In genomic region chr2:155663097-155663496, GRCm38 (mm10) we compare ENCODE assay signal across 8 mouse cellular contexts. TPM values are rescaled to one million over a fixed set of nuclear protein-coding genes. Genes with fewer than 3 reads are reported as not detected.
A peak's percentile ranks its signal among the peaks of the same experiment; 100 is the strongest.
DNase-seq lines count a peak whose midpoint lies in the region; ATAC-seq and TF ChIP-seq lines count a peak whose summit lies in the region.

No protein-coding gene starts in this region.

- no peak overlapping the region for H3K4me2 ChIP-seq in hindbrain, embryonic 11.5 days (replicated peaks; ENCODE audit: low read depth, low read length)
- H3K4me2 ChIP-seq in hindbrain, embryonic 13.5 days, result no peak overlapping the region
- no peak overlapping the region for H3K4me2 ChIP-seq in heart, postnatal 0 days (ENCODE audit: low read depth, low read length)

- H3K27me3 ChIP-seq in hindbrain, embryonic 11.5 days (ENCODE audit: control insufficient read depth, insufficient read depth, low read length), result no peaks in the 10 kb centered on the region
- no peaks in the 10 kb centered on the region for H3K27me3 ChIP-seq in hindbrain, embryonic 13.5 days
- no peaks in the 10 kb centered on the region for H3K27me3 ChIP-seq in heart, postnatal 0 days (ENCODE audit: control insufficient read depth, insufficient read depth, low read length)

- H3K9me3 ChIP-seq in hindbrain, embryonic 11.5 days (ENCODE audit: control insufficient read depth, low read length), result no peaks in the 10 kb centered on the region
- H3K9me3 ChIP-seq in hindbrain, embryonic 13.5 days, result no peaks in the 10 kb centered on the region
- H3K9me3 ChIP-seq in heart, postnatal 0 days (replicated peaks; ENCODE audit: control insufficient read depth, low read length), result no peaks in the 10 kb centered on the region

- TF ChIP-seq EP300 in heart, postnatal 0 days (IDR thresholded peaks at IDR 0.05; ENCODE audit: low read depth), result no peak

- no peaks in the 10 kb centered on the region for H3K4me1 ChIP-seq in hindbrain, embryonic 11.5 days (replicated peaks; ENCODE audit: control insufficient read depth, insufficient read depth, low read length)
- no peaks in the 10 kb centered on the region for H3K4me1 ChIP-seq in hindbrain, embryonic 13.5 days (replicated peaks)
- H3K4me1 ChIP-seq in heart, postnatal 0 days (ENCODE audit: control insufficient read depth, insufficient read depth), result no peaks in the 10 kb centered on the region

- WGBS in hindbrain, embryonic 11.5 days, result 32% methylated on average over 5 of the region's 5 CpGs
- 30% methylated on average over 5 of the region's 5 CpGs for WGBS in hindbrain, embryonic 13.5 days
- 18% methylated on average over 5 of the region's 5 CpGs for WGBS in heart, postnatal 0 days

- H3K4me3 ChIP-seq in hindbrain, embryonic 11.5 days (ENCODE audit: low read depth, low read length), result no peak overlapping the region
- H3K4me3 ChIP-seq in hindbrain, embryonic 13.5 days, result no peak overlapping the region
- H3K4me3 ChIP-seq in heart, postnatal 0 days (ENCODE audit: low read depth, low read length), result no peak overlapping the region

- peak; percentile 58 for TF ChIP-seq CTCF in heart, postnatal 0 days (IDR thresholded peaks at IDR 0.05; ENCODE audit: low read depth)

- H3K36me3 ChIP-seq in hindbrain, embryonic 11.5 days (ENCODE audit: control insufficient read depth, insufficient read depth, low read length), result peaks cover 7% of the 10 kb centered on the region; the same call in 1 of the 2 replicates
- H3K36me3 ChIP-seq in hindbrain, embryonic 13.5 days, result peaks cover 88% of the 10 kb centered on the region
- peaks cover 77% of the 10 kb centered on the region for H3K36me3 ChIP-seq in heart, postnatal 0 days (replicated peaks; ENCODE audit: control insufficient read depth, insufficient read depth, low read length)

- no peak overlapping the region for H3K9ac ChIP-seq in hindbrain, embryonic 11.5 days (ENCODE audit: low read depth, low read length)
- no peak overlapping the region for H3K9ac ChIP-seq in hindbrain, embryonic 13.5 days
- no peak overlapping the region for H3K9ac ChIP-seq in heart, postnatal 0 days (replicated peaks; ENCODE audit: low read depth, low read length)

- no peak for ATAC-seq in hindbrain, embryonic 11.5 days (ENCODE audit: low FRiP score)
- no peak for ATAC-seq in hindbrain, embryonic 13.5 days (ENCODE audit: low FRiP score)
- peak; percentile 62 for ATAC-seq in CD4-positive, CD25-positive, alpha-beta regulatory T cell, adult 4 months
- no peak for ATAC-seq in heart, postnatal 0 days (ENCODE audit: insufficient read depth, low read depth)
- no peak for ATAC-seq in inflammation-experienced regulatory T-cells, adult 6 months

- H3K27ac ChIP-seq in hindbrain, embryonic 11.5 days (ENCODE audit: low read depth, low read length), result no peak overlapping the region
- H3K27ac ChIP-seq in hindbrain, embryonic 13.5 days, result no peak overlapping the region; the same call in 1 of the 2 replicates
- H3K27ac ChIP-seq in heart, postnatal 0 days (ENCODE audit: low read depth), result no peak overlapping the region

- DNase-seq in hindbrain, embryonic 11.5 days (ENCODE audit: low spot score), result peak; percentile 78
- peak; percentile 90 for DNase-seq in brain, adult 2 months (ENCODE audit: low read depth, low spot score)
- peak; percentile 59 for DNase-seq in heart, postnatal 0 days (ENCODE audit: low spot score)
- DNase-seq in layer of hippocampus, postnatal 36 days, result peak; percentile 35 to 60
- DNase-seq in retina, postnatal 1 day, result peak; percentile 65

RNA-seq across cellular contexts. Expression of gene Trpc4ap, which starts 29.1 kb away (rescaled TPM):
- polyA plus RNA-seq in hindbrain, embryonic 11.5 days (2014; fragmentation: Nextera tagmentation; extraction: Ambion mirVana), result 154 and 157 TPM in 2 replicates
- polyA plus RNA-seq in hindbrain, embryonic 13.5 days (2015; fragmentation: Nextera tagmentation; extraction: Ambion mirVana), result 166 and 170 TPM in 2 replicates
- polyA plus RNA-seq in CD4-positive, CD25-positive, alpha-beta regulatory T cell, adult 4 months (2017; shearing (Covaris generic)), result 10 to 100 TPM; 35.3 to 44.4 TPM
- total RNA-seq in heart, postnatal 0 days (2014; rRNA removed; ENCODE audit: low replicate concordance), result 83.8 and 84.8 TPM in 2 replicates
- 67.0 and 70.5 TPM in 2 replicates for polyA plus RNA-seq in heart, postnatal 0 days (2015; fragmentation: Nextera tagmentation; extraction: Ambion mirVana)
- 100 to 1,000 TPM; 154 to 160 TPM for total RNA-seq in layer of hippocampus, postnatal 36 days (2021)
- polyA plus RNA-seq in inflammation-experienced regulatory T-cells, adult 6 months (2017; shearing (Covaris generic)), result 10 to 100 TPM; 38.5 to 56.7 (median 43.8) TPM

RNA-seq across cellular contexts. Expression of gene Myh7b, which starts 52.1 kb away (rescaled TPM):
- 0.46 and 0.52 TPM in 2 replicates for polyA plus RNA-seq in hindbrain, embryonic 11.5 days (2014; fragmentation: Nextera tagmentation; extraction: Ambion mirVana)
- polyA plus RNA-seq in hindbrain, embryonic 13.5 days (2015; fragmentation: Nextera tagmentation; extraction: Ambion mirVana), result 0.82 and 0.88 TPM in 2 replicates
- polyA plus RNA-seq in CD4-positive, CD25-positive, alpha-beta regulatory T cell, adult 4 months (2017; shearing (Covaris generic)), result not detected
- 17.2 and 48.4 TPM in 2 replicates for total RNA-seq in heart, postnatal 0 days (2014; rRNA removed; ENCODE audit: low replicate concordance)
- polyA plus RNA-seq in heart, postnatal 0 days (2015; fragmentation: Nextera tagmentation; extraction: Ambion mirVana), result 12.2 and 12.5 TPM in 2 replicates
- 1 to 10 TPM; 3.3 to 5.3 TPM for total RNA-seq in layer of hippocampus, postnatal 36 days (2021)
- under 1 TPM in 1 of 3 experiments, not detected in 2; 0.12 TPM for polyA plus RNA-seq in inflammation-experienced regulatory T-cells, adult 6 months (2017; shearing (Covaris generic))
